Mouse (Mus musculus) lung, adult 2 months (tissue): ENCODE data around the gene Rftn1.

Experiments used
- CTCF ChIP-seq: fragments of 200-500 bp; IDR thresholded peaks from 2 replicates; pipeline ENCODE4 v1.5.1; 2011; ENCODE audit warnings: mild to moderate bottlenecking, low read length, control low read depth; ENCODE audit not compliant: insufficient read depth
- POLR2A ChIP-seq: fragments of 200-500 bp; IDR thresholded peaks from 2 replicates; pipeline ENCODE4 v1.6.1; 2011; ENCODE audit warnings: low read depth, mild to moderate bottlenecking, control low read depth, low read length, borderline replicate concordance; ENCODE audit errors: extremely low read depth

GRCm38 (mm10) chr17:50047182-50047581, 143.3 kb downstream of the Rftn1 start:
- TF ChIP-seq POLR2A (no peak), CTCF (no peak)
